Mouse (Mus musculus) cerebellum, adult 11 months (tissue): ENCODE measurements at regions not wholly inside any gene's neighbourhood (a gene's known extent, or its start where the extent isn't known, plus 50 kb on each side); places are given as distances from the start of the nearest gene placed in this dataset.

Source experiments
- DNase-seq: peaks from one replicate; pipeline ENCODE4 v3.0.0; 2022

DNA sequence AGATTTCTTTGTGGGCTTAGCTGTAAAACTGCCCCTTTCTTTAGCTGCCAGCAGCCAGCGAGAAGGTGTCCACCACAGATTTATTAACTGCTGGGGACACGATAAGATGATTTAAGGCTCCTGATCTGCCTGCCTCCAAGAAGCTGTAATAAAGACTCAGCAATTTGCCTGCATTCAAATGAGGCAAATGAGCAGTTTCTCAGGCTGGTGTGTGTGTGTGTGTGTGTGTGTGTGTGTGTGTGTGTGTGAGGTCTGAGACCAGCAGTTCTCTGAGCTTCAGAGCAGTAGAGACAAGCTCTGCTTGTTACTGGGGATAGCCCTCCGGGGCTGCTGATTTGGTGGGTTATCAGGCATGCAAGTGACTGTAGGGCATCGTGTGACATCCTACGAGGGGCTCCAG is 139.2 kb upstream of the Lrfn2 start:
- DNase-seq = no peak

DNA sequence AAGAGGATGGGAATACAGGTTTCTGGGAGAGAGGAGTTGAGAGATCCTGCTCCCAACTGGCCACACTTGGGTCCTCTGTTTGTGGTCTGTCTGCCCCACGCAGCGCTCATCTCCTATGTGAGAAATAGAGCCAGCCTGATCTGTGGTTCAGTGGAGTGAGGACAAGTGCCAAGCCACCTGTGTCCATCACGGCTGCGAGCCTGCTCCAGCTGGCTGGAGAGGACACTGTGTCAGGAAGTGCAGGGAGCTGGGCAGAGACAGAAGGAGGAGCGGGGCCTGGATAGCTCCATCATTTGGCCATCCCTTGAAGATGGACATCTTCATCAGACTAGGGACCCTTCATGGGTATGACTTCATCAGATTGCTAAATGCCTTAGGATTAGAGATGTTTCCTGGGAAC is 136.4 kb upstream of the Lrfn2 start:
- peak; percentile 9 for DNase-seq

DNA sequence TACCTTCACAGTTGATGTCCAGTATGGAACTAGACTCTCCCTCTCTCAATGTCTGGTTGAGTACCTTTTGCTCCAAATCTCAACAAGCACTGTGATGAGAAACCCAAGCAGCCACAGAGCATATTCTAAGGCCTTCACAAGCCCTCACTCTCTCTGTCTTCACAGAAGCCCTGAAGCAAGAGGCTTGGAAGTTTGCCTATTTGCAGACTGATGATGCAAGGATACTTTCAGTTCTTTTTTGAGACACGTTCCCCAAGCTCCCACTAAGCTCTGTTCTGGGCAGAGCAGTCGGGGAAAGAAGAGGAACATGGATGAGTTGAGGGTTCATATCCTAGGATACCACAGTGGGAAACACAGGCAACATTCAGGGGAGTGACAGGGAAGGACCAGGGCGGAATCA is 134.0 kb upstream of the Lrfn2 start:
- DNase-seq = no peak

DNA sequence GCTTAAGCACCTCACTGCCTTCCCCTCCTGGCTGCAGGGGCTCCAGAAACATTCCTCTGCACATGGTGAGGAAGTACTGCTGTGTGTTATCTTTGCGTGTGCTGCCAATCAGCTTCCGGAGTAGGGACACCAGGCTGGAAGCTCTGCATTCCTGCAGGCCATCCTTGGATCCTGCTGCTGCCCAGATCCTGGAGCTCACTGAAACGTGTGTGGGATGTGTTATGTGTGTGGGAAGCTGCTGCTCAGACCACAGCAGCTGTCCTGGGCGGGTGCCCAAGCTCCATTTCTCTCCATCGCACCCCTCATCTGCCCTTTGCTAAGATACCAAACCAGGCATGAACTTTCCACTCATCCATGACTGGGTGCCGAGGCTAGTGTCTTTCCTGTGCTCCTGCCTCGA is 129.5 kb upstream of the Lrfn2 start:
- DNase-seq = no peak

DNA sequence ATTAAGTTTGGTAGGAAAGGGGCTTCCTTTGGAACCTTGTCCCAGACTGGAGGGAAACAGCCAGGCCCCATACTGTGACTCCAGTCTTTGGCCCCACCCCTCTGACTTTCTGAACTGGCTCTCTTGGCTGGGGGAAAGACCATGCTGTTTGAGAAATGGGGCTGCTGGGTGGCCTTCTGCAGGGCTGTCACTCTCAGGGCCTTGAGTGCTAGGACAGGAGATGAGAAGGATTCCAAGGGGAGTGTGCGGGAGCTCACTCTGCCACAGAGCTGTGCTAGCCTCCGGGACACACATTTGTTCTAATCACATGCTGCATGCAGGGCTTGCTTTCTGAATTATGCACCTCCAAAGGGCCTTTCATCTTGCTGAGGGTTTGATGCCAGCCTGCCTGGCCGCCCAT is 124.3 kb upstream of the Lrfn2 start:
- DNase-seq = no peak

DNA sequence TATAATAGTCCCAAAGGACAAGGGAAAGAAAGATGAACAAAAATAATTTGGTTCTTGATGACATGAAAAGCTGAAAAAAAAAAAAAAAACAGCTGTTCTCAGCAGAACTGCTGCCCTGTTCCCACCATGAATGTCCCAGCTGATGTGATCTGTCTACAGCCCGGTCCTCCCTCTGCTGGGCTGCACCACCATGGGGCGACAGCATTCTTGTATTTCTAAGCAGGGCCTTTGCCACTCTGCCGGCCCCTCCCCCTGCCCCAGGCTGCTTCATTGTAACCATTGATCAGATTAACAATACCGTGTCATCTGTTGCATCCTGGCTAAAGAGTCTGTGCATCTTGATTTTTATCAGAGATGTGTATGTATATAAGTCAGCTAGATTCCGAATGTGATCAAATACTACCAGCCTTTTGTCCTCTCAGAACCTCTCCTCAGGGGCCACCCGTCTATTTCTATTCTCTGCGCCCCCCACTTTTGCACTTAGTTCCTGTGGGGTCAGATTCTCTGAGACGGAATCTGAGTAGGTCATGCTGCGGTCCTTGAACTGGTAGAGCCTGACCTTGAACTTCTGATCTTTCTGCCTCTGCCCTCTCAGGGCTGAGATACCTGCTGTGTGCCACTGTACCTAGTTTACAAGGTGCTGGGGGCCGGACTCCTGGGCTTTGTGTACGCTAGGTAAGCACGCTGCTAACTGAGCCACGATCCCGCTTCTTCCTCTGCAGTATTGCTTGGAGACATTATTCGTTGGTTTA is 117.2 kb upstream of the Lrfn2 start:
- no peak for DNase-seq

DNA sequence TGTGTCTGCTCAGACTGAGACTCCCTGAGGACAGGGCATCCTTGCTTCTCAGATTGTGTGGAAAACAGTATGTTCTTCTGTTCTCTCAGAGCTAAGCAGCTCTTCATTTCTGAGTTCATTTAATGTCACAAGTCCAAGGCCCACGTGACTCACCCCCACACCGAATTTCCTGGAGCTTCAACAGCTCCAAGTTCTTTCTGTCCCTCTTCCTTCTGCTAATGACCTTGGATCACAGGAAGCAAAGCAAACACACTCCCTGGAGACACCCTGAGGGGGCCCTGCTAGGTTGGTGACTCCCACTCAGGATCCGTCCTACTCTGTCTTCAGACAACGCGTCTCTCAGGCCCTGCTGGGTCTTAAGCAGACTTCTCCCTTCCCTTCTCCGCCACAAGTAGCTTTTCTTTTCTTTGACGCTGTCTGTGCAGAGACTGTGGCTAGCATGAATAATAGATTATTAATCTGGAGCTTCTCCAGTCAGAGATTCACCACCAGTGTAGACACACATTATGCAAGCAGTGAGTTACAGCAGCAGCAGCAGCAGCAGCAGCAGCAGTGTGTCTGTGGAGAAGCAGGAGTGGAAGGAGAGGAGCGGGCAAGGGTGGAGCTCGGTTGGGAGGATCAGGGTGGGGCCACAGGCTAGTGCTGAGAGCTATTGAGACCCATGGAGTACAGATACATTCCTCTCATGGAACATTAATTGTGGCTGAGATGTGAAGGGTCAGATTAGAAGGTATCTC is 115.4 kb upstream of the Lrfn2 start:
- DNase-seq = no peak

DNA sequence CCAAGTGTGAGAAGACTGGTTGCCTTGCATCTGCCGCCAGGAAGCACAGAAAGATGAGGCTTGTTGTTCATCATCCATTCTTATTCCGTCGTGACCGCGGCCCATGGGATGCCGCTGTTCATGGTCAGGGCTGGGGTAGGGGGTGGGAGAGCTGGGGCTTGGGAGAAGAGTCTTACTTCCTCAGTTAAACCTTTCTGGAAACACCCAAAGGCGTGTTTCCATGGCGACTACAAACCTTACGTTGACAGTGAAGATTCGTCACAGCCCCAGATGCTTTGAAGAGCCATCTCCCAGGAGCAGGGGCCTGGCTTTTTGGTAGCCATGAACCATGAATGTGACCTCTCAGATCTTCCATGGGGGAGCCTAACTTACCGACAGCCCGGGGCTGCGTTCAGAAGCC is 114.6 kb upstream of the Lrfn2 start:
- DNase-seq = no peak

DNA sequence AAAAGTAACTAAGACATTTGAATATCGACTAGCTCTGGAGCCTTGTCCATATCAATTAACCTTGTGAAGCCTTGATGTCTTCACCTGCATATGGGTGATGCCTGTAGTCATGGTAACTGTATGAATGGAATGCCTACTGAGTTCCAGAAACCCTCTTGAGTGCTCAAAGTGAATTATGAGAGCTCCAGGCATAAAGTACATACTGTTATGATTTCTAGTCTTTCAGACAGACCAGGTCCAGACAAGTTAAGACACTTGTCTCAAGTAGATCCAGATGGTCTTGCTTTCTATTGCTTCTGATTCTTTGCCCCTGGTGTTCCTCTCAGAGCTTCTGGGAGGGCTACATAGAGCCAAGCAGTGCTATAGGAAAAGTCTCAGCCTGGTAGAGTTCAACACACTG is 112.5 kb upstream of the Lrfn2 start:
- DNase-seq = no peak

DNA sequence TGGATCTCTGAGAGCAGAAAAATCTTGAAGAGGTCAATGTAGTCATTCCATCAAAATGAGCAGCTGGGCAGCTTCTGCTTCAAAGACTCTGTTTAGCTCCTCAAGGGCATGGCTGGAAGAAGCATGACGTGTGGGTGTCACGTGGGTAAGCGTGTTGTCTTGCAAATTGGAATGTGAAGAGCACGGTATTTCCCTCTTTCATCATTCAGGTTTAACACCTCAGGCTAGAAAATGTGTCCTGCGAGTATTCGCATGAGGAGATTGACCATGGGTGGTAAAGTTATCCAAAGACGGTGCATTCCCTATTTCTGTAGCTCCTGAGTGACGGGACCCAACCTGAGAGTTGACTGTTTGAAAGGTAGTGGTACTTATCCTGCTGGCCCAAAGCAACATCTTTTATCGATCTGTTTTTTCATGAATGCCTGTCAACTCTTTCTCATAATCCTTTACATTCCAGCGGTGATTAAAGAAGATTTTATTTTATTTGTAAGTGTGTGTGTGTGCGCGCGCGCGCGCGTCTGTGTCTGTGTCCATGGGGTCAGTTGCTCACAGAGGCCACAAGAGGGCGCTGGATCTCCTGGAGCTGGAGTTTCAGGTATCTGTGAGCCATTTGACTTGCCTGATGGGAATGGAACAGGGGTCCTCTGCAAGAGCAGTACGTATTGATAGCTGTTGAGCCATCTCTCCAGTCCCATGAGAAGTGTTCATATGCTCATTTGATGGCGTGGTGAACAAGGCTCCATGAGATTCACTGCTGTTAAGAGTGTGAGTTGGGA is 109.9 kb upstream of the Lrfn2 start:
- DNase-seq = no peak

DNA sequence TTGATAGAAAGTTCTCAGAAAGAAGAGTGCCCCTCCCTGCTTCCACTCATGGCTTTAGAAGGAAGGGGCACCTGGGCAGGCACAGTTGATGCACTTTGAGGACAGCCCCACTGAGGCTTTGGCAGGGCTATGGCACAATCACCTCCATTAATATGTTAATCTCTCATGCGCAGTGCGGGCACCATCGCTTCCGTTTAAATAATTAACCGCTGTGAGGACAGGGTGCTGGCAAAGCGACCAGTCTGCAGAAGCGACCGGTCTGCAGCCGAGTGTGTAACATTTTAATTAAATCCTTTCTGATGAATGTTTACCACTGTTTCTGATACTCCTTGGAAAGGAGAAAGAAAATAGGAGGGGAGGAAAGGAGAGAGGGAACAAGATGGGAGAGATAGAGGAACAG is 108.3 kb upstream of the Lrfn2 start:
- no peak for DNase-seq

DNA sequence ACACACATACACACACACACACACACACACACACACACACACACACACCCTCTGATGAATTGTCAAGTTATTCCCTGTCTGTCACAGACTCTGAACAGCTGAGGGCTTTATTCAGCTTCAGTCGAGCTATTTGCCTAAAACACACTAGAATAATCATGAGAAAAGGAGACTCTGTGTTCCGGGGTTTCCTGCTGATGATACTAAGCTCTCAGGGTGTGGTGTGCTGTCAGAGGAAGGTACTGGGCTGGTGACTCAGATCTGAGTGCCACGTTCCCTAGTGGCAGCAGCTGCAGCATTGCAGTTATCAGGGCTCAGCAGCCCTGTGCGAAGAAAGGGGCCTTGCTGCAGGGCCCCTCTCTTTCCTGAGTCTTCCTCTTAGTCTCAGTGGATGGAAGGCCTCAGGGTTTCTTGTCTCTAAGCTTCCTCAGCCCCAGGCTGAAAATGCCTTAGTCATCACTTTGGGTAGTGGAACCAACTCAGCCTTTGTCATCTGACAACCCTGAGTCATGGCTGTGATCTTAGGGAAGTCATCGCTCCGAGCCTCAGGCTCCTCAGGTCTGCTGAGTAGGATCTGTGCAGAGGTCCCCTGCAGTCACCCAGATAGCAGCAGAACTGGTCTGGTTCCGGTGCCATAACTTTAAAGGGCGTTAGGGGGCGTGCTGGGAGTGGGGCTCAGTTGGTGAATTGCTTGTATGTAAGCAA is 106.8 kb upstream of the Lrfn2 start:
- DNase-seq = no peak

DNA sequence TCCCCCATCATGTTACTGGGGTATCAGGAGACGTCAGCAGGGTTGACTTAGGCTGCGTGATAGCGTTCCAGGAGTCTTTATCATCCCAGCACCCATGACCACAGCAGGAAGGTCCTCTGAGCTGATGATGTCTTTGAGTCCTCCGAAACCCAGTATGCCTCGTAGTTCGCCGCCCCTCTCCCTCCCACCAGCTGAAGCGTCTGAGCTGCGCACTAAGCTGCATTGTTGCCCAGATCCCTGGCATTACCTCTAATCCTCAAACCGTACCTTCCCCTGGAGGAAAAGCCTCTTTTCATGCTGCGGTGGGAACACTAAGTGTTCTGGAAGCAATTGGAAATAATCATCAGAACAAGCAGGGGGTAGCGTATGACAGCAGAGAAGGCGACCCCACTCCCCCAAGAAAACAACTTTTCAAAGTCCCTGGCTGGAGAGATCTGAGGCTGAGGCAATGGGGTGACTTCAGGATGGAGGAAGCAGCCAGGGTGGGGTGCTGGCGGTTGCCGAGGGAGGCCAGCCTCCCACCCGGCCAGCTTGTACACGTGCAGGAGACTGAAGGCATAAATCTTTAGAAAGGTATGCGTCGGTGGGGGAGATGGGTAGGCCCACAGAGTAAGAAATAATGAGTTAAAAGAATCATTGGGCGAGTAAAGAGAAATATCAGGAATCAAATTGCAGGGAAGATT is 93.7 kb upstream of the Lrfn2 start:
- no peak for DNase-seq

DNA sequence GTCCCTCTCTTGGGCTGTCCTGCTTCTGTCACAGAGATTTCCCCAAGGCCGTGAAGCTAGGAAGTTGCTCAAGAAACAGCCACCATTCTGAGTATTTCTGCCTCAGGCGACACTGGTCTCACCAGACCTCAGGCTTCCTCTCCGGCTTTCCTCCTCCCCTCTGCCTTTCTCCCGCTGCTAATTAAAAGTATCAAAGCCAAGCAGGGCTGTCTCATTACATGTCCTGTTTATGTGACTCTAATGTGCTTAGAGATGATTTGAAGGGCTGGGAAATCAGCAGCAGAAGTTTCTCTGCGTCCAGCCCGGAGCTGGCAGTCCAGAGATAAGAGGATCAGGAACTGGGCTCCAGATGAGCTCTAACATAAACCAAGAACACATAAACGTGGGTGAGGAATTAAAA is 84.3 kb upstream of the Lrfn2 start:
- no peak for DNase-seq

DNA sequence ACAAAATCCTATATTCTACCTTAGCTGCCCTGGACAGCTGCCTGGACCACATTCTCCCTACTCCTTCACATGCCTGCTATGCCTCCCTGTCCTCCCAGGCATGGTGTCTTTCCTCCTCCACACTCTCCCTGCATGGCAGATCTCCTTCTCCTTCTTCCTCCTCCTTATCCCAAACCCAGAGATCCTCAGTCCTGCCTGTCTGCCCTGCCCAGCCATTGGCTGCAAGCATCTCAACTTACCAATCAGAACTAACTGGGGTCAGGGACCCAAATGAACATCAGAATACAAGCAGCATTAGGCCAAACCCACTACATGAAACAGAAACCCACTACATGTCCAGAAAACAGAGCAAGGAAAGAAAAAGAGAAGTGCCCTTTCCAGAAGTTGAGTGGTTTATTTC is 81.3 kb upstream of the Lrfn2 start:
- no peak for DNase-seq

DNA sequence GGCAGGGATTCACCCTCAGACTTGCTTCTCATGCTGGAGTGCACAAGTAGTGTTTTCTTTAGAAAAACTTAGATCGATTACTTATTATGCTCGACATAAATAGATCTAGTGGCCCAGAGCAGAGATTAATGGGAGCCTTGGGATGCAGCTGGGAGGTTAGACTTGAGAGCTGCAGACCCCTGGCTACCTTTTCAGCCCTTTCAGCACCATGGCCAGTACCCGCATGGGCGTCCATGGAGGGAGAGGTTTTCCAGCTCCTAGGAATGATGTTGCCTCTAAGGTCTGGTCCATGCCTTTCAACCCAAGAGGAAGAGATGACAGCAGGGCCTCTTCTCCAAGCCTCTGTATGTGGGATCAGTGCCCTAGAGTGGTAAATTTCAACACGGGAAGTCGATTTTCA is 73.3 kb upstream of the Lrfn2 start:
- no peak for DNase-seq

DNA sequence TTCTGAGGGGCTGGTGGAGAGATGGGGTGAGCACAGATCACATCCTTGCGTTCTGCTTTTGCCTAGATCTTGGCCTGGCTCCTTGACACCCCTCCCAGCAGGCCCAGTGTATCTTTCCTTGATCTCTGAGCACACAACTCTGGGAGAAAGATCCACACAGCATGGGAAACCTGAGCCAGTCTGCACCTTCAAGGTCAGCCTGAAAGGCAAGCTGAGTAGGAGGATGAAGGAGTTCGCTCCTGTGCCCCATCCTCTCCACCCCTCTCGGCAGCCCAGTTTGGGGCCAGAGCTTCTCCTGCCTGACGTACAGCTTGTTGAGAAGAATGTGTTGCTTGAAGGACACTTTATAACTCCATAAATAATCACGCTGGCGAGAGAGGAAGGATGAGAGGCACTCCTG is 61.7 kb upstream of the Lrfn2 start:
- DNase-seq = no peak

DNA sequence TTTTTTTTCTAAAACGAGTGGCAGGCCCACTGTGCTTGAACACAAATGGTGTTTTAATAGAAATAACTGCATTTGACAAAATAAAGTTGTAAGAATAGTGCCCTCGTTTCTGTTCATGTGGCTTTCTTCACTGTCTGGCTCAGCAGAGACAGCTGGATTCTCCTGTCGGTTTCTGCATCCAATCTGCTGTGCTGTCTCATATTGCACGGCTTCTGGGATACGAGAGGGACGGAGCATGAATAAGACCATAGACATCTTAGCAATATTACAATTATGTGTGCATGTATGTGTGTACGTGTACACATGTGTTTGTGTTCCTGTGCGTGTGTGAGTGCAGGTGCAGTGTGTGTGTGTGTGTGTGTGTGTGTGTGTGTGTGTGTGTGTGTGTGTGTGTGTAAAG is 54.7 kb upstream of the Lrfn2 start:
- no peak for DNase-seq

DNA sequence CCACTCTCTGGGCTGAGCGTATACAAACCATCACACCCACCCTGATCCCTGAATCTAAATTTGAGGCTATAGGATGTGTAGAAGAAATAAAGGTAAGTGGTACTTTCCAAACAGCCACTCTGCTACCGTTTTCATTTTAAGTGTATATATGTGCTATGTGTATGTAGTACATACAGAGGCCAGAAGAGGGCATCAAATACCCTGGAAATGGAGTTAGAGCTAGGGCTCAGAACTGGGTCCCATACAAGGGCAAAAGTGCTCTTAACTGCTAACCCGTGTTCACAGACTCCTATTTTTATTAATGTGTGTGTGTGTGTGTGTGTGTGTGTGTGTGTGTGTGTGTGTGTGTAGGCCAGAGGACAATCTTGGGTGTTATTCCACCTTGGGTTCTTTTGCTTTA is 51.6 kb upstream of the Lrfn2 start:
- no peak for DNase-seq

DNA sequence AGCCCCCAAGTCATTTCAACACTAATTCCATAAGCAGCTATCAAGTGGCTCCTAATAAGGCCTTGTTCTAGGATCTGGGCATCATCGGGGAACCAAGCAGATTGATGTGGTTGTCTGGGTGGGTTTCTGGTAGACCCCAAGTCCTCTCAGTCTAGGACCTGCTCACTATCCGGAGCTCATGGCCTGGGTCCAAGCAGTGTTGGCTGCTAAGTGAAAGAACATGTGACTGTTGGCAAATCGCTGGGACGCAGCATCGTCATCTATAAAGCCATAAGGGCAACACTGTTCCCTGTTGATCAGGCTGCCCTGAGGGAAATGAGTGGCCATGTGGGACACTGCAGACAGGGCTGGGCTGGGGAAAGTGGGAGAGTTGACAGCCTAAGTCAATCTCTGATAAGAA is 50.2 kb upstream of the Lrfn2 start:
- DNase-seq = no peak
